Comparison of ENCODE assay signal across 7 mouse cellular contexts in genomic region chr13:71104419-71105228, GRCm38 (mm10).
A peak's percentile ranks its signal among the peaks of the same experiment; 100 is the strongest.
DNase-seq lines count a peak whose midpoint lies in the region; ATAC-seq and TF ChIP-seq lines count a peak whose summit lies in the region.

No protein-coding gene starts in this region.

- H3K4me2 ChIP-seq in liver, embryonic 12.5 days = peak overlapping the region; percentile 38
- peak overlapping the region; percentile 51 for H3K4me2 ChIP-seq in intestine, postnatal 0 days (replicated peaks; ENCODE audit: low read depth)

- no peaks in the 10 kb centered on the region for H3K36me3 ChIP-seq in liver, embryonic 12.5 days
- H3K36me3 ChIP-seq in forebrain, embryonic 10.5 days (replicated peaks) = no peaks in the 10 kb centered on the region
- H3K36me3 ChIP-seq in intestine, postnatal 0 days (ENCODE audit: control insufficient read depth, insufficient read depth) = no peaks in the 10 kb centered on the region

- 35% methylated on average over 22 of the region's 22 CpGs for WGBS in liver, embryonic 12.5 days (ENCODE audit: insufficient replicate concordance)
- 44% methylated on average over 22 of the region's 22 CpGs for WGBS in forebrain, embryonic 10.5 days
- 29% methylated on average over 22 of the region's 22 CpGs for WGBS in intestine, postnatal 0 days

- no peak overlapping the region for H3K9ac ChIP-seq in liver, embryonic 12.5 days
- H3K9ac ChIP-seq in intestine, postnatal 0 days (ENCODE audit: low read depth, low read length) = no peak overlapping the region

- no peak for ATAC-seq in liver, embryonic 12.5 days
- no peak for ATAC-seq in intestine, postnatal 0 days

- H3K9me3 ChIP-seq in liver, embryonic 12.5 days (replicated peaks) = no peaks in the 10 kb centered on the region
- H3K9me3 ChIP-seq in forebrain, embryonic 10.5 days = no peaks in the 10 kb centered on the region
- H3K9me3 ChIP-seq in intestine, postnatal 0 days (ENCODE audit: control insufficient read depth) = no peaks in the 10 kb centered on the region

- no peak for TF ChIP-seq CTCF in intestine, postnatal 0 days (IDR thresholded peaks at IDR 0.05; ENCODE audit: low read depth)

- H3K4me3 ChIP-seq in liver, embryonic 12.5 days = no peak overlapping the region
- peak overlapping the region; percentile 35 for H3K4me3 ChIP-seq in forebrain, embryonic 10.5 days
- peak overlapping the region; percentile 11; the same call in 1 of the 2 replicates for H3K4me3 ChIP-seq in intestine, postnatal 0 days (ENCODE audit: low read depth, low read length)

- H3K27ac ChIP-seq in liver, embryonic 12.5 days = no peak overlapping the region
- H3K27ac ChIP-seq in forebrain, embryonic 10.5 days = no peak overlapping the region
- H3K27ac ChIP-seq in intestine, postnatal 0 days (ENCODE audit: low read depth, low read length) = no peak overlapping the region

- no peak for DNase-seq in liver
- DNase-seq in forebrain, embryonic 10.5 days (ENCODE audit: extremely low spot score, low spot score) = no peak
- DNase-seq in retina, postnatal 1 day = peak; percentile 24
- no peak for DNase-seq in urinary bladder, postnatal 10 days (ENCODE audit: low spot score)
- DNase-seq in embryo, embryonic 9.5 days (ENCODE audit: extremely low spot score) = no peak

- 0 out of 2 replicates have a peak, but pooled peaks cover 4% of the 10 kb centered on the region for H3K27me3 ChIP-seq in liver, embryonic 12.5 days (replicated peaks)
- peaks cover 81% of the 10 kb centered on the region for H3K27me3 ChIP-seq in forebrain, embryonic 10.5 days (ENCODE audit: poor library complexity, severe bottlenecking)
- H3K27me3 ChIP-seq in intestine, postnatal 0 days (replicated peaks; ENCODE audit: control insufficient read depth, insufficient read depth, low read length) = no peaks in the 10 kb centered on the region

- H3K4me1 ChIP-seq in liver, embryonic 12.5 days = no peaks in the 10 kb centered on the region
- H3K4me1 ChIP-seq in forebrain, embryonic 10.5 days = peaks cover 12% of the 10 kb centered on the region
- no peaks in the 10 kb centered on the region for H3K4me1 ChIP-seq in intestine, postnatal 0 days (replicated peaks; ENCODE audit: control insufficient read depth, insufficient read depth, low read length)
